Mouse (Mus musculus) right cerebral cortex, postnatal 25 days (tissue): ENCODE measurements around the gene Sox13.

Experiments used
- DNase-seq: peaks from one replicate; pipeline ENCODE4 v3.0.0; 2022

Gene Sox13

DNA sequence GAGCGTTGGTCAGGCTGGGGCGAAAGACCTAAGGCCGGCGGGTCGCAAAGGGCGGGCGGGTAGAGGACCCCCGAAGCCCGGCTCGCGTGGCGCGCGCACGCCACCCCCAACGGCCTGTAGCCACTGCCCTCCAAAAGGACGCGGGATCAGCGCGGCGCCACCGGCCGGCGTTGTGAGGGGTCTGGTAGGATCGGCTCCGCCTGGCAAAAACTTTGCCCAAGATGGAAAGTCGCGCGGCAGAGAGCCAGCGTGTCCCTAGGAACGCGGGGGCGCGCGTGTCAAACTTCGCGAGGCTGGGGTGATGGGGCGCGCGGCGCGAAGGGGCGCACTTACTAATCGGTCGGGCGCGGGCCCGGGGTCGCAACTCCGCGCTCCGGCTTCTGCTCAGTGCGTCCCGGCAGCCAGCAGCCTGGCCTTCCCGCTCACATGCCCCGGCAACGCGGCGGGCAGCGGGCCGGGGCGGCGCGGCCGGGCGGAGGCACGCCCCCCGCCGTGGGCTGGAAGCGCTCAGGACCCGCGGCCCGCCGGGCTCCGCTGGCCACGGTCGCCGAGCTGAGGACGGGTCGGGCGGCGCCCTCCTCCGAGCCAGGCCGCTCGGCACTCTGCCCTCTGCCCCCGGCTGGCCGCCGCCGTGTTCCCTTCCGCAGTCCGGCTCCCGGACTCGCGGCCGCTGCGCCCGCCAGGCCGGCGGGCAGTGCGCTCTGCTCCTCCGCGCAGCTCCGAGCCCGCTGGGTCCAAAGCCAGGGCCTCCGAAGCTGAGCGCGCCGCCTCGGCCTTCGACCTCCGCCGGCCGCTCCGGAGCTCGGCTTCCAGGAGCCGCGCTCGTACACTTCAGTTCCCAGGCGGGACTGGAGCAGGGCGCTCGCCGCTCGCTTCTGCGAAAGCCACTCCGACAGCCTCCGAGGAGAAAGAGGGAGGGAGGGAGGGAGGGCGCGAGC, at the start of gene Sox13:
TSS of gene Sox13 (minus strand) at position 835 of the 938 bp plus-strand sequence.
- peak; percentile 40 for DNase-seq

DNA sequence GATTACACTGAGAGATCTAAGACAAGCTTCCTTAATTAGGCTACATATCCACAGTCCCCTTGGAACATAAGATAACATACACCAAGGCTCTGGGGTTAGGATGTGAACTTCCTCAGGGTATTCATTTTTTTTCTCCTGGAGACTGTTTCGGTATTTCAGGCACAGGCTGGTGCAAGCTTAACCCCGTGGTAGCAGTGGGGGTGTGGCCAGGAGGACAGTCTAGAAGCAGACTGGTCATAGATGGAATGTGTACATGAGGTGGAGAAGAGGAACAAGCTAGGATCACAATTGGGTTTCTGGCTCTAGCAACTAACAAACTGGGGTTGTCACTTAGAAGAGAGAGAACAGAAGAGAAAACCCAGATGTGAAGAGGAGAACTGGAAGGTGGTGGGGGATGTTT, 47.4 kb upstream of the Sox13 start:
- no peak for DNase-seq

DNA sequence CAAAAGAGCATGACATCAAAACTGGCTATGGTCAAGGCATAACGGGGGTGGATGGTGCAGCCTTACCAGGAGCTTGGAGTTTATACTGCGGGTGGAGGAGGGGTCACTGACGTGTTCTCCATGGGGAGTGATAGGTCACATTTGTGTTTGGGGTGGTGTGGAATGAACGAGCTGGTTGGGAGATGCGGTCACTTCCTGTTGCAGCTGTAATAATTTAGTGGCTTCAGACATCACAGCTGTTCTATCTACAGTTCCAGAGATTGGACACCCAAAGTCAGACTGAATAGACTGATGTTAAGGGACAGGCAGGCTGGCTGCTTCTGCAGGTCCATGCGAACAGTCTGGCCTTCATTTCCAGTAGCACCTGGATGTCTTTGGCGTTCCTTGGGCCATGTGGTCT, 46.9 kb upstream of the Sox13 start:
- no peak for DNase-seq

DNA sequence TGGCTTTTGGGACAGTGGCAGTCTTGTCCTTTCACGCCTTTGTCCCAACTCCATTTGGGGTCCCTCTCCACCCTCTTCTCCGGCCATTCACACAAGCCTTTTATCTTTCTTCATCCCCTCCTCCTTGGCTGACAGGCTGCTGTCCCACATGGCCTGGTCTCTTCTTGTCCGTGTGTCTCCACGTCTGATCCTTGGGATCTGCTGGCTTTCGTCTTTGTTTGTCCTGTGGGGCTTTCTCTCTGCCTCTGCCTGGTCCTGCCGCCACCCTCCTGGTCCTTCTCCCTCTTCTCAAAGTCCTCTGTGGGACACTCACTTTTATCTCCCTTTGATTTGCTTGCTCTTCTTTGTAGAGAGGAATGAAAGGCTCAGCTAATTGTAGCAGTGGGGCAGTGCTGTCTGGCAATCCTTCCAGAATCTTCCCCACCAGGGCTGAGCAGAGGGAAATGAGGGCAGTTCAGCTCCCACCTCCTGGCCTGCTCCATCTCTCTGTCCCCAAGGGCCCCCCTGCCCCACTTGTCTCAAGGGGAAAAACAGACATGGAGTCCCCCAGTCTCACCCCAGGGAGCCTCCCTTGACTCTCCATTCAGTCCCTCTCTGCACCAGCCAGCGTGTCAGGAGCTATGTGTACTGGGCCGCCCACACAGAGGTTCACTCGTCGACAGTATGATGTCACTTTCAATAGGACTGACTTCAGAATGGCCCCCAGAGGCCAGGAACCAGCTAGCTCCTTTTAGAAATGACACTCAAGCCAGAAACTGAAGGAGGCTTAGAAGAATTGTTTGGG, 46.3 kb upstream of the Sox13 start:
- DNase-seq = no peak

DNA sequence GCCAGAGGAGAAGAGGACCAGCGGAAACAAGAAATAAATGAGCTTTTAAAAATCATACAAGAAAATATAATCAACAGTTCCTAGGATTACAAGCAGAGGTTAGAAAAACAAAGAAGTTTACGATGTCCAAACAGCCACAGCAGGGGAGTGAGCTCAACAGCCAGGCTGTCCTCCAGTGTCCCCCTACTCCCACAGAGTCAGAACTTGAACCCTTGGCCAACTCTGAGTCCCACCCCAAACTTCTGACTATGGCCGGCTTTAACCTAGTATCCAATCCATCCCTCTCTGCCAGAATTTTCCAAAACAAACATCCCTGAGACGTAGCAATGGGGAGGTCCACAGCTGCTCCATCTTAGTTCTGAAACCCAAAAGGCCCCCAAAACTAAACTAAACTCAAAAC, 45.0 kb upstream of the Sox13 start:
- DNase-seq = no peak

DNA sequence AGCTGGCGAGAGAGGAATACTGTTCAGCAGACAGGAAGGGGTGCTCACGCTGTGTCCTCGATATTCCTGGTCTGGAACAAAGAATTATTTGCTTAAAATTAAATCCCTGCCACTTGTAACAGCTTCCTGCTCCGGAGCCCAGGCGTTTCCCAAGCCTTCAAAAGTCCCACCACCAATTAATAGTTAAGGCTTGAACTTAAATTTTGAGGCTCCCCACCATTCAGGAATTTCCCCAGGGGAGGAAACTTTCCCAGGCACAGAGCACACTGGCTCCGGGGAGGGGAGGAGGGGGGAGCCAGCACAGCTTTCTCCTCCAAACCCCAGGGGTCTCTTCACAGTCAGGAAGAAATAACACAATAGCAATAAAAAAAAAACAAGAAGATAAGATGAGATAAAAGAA, 44.6 kb upstream of the Sox13 start:
- DNase-seq = no peak

DNA sequence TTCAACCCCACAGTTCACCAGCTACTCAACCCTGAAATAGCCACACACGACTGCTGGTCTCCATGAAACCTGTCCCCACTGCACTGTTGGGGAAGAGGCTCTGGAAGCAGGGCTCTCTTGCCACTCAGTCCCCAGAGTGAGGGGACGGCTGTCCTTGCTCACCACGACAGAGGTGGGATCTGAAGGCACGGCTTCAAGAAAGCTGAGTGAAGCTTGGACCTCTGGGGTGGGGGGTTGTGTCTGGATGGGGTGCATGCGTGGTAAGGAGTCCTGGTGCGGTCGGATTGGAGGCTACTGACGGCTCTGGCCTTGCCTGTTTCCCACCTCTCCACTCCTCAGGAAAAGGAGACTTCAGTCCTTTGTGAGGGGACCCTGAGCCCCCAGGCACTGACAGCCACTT, 43.7 kb upstream of the Sox13 start:
- DNase-seq = no peak

DNA sequence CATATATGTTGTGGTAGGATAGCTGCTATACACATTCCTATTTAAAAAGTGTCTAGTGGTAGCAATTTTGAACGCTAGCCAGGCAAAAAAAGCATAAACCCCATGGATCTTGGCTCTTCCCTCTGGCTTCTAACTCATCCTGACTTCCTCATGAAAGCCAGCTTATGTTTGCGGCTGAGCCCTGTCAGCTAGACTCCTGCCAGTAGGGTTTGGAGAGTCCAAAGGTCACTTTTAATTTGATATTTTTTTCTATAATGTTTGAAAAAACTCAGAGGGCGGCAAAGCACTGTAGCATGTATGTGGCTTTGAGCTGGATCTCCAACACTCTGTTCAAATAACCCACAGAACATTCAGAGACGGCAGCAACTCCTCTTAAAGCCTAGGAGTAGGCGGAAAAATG, 39.0 kb upstream of the Sox13 start:
- no peak for DNase-seq

DNA sequence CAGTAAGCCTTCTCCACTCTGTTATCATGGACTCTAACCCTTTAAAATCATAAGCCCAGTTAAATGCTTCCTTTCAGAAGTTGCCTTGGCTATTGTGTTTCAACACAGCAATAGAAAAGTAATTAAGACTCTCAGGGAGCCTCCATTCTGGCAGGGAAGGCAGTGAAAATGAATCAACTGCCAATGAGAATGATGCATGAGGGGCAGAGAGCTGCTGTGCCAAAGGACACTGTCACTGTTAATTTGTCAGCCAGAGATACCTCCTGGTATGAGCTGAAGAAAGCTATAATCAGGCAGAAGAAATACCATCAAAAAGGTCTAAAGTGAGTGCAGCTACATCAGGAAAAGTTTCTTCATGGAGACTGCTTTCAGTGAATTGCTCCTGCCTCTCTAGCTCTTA, 36.8 kb upstream of the Sox13 start:
- DNase-seq = no peak

DNA sequence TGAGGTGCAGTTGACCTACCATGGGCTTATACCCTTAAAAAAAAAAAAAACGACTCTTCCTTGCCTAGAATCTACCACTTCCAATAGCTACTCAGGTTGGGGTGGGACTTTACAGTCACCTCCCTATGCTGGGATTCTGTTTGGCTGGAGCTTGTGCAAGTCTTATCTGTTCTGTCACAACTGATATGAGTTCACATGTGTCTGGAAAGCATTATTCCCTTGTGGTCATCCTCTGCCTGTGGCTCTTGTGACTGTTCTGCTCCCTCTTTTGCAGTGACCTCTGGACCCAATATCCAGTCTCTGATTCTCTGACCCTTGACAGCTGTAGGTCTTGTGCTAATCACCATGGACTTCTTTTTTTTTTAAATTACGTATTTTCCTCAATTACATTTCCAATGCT, 31.9 kb upstream of the Sox13 start:
- no peak for DNase-seq

DNA sequence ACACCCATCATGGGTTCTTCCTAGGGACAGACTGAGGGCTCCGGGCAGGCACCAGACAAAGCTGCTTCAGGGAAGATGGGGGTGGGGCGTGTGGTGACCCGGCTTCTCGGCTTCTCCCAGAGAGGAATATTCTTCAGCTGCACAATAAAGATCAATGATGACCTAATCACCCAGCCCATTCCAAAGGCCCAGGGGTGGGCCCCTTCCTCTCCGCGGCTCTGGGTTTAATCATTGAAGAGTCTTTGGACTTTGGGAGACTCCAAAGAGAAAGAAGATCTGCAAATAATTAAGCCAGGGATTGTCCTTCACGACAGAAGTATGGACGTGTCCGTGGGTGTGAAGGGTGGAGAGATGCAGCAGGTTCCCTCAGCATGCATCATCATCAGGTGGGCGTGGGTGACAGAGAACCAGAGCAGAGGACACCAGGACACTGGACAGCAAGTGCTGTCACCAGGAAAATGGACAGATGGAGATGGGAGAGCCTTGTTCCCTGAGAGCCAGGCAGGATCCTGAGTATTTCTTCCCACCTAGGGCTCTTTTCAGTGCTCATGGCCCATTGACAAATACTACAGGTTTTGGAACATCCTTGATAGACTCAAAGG, 28.5 kb upstream of the Sox13 start:
- no peak for DNase-seq

DNA sequence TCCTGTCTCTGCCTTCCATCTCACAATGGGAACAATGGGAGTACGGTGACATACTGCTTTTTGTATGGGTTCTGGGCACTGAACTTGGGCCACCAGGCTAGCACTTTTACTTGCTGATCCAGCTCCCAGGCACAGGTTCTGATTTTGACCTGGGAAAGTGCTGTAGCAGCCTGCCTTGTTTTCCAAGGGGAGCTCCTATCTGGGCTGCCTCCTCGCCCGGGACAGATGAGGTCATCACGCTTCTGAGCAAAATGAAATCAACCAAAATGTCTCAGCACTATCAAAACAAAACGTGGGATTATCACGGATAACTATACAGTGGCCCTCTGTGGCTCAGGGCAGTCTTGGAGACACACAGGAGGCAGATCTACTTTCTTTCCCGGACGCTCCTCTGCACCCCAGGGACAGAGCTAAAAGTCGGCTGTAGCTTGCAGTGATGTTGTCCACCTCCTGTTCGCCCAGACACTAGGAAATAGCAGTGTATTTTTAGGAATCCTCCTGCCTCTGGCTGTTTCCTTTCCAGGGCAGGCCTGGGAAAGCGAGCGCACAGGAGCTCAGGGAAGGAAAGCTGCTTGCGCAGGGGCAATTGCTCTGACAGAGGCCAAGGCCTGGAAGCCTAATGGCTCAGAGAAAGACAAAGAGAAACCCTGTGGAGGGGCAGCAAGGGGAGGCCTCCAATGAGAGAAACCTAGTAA, 27.8 kb upstream of the Sox13 start:
- no peak for DNase-seq

DNA sequence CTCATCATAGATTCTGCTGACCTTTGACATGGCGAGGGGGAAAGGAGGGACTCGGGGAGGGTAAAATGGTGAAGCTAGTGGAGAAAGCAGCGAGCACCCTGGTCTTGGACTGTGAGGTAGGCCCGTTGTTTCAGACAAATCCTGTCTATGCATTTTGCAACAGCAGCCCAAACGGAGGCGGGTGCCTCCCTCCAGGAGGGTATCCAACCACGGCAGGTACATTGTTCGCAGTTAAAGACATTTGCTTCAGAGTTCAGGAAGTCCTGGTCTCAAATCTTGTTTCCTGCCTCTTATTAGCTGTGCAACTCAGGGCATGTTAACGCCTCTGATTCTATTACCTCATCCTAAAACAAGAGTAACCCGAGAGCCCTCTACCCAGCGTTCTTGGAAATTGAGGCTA, 26.8 kb upstream of the Sox13 start:
- no peak for DNase-seq

DNA sequence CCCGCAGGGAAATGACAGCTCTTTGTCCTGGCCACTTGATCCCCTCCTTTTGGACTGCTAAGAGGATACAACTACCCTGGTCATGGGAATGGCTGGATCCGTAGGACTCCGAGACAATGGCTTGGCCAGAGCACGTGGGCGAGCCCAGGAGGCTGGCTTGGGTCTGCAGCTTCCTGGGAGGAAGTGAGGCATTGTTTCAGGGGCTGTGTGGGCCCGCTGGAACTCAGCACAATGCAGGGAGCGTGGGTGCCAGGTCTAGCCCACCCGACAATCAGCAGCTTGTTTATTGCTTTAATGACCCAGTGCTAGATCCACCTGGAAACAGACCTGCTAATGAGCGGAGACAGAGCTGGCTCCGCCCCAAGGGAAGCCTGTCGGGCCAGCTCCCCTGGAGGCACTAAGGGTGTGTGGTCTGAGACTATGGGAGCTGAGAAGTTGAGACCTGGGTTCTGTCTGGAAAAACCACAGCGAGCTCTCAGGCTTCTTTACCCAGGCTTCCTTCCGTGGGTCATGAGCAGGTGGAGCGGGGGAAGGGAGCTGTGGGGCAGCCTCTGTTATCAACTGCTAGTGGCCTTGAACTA, 24.3 kb upstream of the Sox13 start:
- DNase-seq = no peak

DNA sequence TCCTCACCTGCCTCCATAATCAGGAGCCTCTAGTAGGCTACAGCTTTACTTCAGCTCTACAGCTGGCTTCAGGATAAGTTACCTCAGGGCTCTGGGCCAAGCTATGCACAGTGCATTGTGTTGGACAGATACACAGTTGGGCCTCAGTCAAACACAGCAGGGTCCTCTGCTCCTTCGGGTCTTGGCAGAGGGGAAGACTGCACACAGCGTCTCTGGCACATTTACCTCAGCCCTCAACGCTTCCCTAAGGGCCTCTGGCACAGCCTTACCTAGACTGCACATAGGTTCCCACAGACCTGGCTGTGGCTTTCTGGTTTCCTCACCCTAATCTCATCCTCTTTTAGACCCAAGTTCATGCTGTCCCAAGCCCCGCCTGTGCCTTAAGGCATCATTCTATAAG, 22.1 kb upstream of the Sox13 start:
- no peak for DNase-seq

DNA sequence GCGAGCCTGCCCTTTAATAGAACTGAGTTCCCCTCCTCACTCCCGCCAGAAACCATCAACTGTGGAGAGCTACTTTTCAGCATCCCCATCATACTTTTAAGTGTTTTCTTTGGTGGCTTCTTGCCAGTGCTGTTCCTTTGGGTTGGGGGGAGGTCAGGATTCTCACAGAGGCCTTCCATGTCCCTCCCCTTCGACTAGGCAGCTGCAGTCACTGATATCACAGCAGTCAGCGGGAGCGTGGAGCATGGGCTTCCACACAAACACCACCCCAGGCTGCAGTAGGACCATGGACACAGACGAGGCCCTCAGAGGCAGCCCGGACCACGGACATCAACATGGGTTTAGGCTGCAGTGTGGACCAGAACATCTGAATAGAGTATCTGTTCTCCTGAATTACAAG, 20.1 kb upstream of the Sox13 start:
- no peak for DNase-seq

DNA sequence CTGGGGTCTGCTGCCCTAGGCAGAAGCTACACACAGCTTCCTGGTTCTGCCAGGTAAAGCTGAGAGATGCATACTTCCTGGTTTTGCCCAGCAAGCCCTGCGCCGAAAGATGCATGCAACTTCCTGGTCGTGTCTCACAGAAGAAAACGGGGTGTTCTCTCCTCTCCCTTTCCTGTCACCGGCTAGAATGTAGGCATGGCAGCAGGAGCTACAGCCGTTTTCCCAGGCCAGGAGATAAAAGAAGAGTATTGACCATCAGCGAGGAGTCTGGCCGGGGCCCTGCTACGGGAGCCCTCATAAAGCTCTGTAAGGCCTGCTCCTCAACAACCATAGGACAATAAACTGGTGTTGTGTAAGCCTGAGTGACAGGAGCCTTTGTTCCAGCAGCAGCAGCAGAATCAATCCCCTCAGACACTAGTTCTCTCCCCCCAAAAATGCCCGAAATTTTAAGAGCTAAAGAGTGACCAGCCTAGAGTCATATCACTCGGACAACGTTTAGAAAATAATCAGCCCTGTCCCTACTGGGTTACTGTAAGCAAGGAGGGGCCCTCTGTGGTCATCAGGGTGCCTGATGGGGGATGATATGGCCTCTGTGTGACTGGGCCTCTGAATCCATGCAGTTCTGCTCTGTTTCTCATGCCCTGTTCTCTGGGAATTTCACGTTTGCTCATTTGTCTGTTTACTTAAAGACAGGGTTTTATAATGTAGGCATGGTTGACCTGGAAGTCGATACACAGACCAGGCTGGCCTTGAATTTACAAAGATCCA, 13.9 kb upstream of the Sox13 start:
- DNase-seq = no peak

DNA sequence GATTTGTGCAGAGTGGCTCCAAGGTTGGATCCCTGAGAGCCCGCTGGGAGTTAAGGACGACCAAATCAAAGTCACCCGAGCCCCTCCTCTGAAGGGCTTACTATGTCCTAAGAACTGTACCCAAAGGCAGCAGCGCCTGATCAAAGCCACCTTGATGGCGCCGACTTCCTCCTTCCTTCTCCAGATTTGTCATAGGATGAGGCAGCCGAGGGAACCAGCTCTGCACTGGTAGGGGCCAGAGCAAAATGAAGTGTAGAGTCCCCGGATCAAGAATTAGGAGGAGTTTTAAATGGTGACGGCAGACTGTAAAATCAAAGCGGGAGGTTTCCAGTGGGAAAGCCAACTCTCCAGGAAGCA, 10.6 kb upstream of the Sox13 start:
- no peak for DNase-seq

DNA sequence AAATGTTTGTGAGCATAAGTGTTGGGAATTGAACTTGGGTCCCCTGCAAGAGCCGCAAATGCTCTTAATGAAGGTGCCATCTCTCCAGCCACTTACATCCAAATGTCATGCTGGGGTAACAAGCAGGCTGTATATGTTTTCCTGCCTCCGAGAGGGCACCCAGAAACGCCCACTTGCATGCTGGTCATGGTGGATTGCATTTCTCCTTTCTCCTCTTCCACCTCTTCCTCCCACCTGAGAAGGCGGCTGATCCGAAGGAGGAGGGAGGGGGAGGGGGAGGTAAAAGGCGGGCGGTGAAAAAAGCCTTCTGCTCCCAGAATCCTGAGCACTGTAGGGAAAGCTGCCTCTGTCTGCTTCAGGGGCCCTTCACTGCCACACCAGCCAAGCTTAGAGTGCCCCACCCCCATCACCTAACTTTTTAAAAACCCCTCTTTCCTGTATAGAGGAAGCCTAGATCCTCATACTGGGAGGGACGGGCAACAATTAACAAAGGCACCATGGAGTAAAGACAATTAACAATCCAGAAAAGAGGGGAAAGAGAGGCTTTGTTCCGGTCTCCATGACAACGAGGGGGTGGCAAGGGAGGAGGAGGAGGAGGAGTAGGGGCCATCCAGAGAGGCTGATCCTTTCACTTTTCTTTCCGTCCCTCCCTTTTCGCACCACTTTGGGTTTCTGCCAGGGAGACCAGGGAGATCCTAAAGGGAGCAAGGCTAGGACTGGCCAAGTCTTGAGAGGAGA, 10.0 kb upstream of the Sox13 start:
- peak; percentile 33 for DNase-seq

DNA sequence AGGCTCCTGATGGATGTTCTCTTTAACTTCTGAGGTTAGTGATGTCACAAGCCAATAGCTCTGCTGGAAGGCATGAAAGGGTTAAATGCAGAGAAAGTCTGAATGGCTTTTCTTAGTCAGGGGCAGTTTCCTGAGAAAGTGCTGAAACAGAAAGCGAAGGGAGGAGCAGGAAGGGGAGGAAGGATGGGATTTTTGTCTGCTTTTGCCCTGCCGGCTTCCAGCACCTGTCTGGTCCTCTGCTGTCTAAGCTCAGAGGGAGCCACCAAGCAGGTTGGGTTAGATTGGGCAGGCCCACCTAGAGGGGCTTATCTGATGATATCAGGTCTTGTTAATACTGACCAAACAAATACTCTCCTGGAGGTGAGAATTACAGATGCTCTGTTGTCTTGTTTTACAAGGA, 8.4 kb upstream of the Sox13 start:
- no peak for DNase-seq

DNA sequence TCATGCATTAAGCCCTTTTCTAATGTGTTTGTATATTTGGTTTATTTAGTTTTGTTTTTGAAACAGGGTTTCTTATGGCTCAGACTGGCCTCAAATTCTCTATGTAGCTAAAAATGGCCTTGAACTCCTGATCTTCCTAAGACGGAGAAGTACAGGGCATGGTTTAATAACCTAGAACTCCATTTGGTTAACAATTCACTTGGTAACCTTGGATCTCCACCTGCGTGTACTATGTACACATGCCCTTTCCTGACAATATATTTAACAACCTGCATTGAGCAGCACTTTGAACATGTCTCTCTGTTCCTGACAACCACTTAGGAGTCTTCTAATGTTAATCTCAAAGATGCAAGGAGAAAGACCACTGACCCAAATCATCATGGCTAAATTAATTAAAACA, 7.0 kb upstream of the Sox13 start:
- no peak for DNase-seq
